17 mouse cellular contexts compared by ENCODE assay signal in genomic region chr1:150496626-150497302, GRCm38 (mm10). TPM values are rescaled to one million over a fixed set of nuclear protein-coding genes. Genes with fewer than 3 reads are reported as not detected.
DNase-seq lines count a peak whose midpoint lies in the region; ATAC-seq and TF ChIP-seq lines count a peak whose summit lies in the region.
"Had no signal": no experiment of that assay in that cellular context is flagged by ENCODE, and none has a peak within 500 bp of the region (broad histone marks: within the 10 kb centered on the region; RNA-seq: fewer than 3 reads in every experiment).

No protein-coding gene starts in this region.

- no peaks in the 10 kb centered on the region for H3K4me1 ChIP-seq in liver, postnatal 0 days (ENCODE audit: insufficient read depth)
- no peaks in the 10 kb centered on the region for H3K4me1 ChIP-seq in forebrain, embryonic 16.5 days (replicated peaks; ENCODE audit: control insufficient read depth, insufficient read depth, low read length)
- no peaks in the 10 kb centered on the region for H3K4me1 ChIP-seq in midbrain, embryonic 11.5 days (ENCODE audit: control insufficient read depth, insufficient read depth, low read length)
- H3K4me1 ChIP-seq: limb, embryonic 13.5 days; lung, embryonic 15.5 days; midbrain, embryonic 13.5 days; neural tube, embryonic 12.5 days had no signal

- no peak overlapping the region for H3K4me3 ChIP-seq in liver, postnatal 0 days (ENCODE audit: low read depth, low read length)
- H3K4me3 ChIP-seq in forebrain, embryonic 16.5 days (replicated peaks; ENCODE audit: low read length) = no peak overlapping the region
- no peak overlapping the region for H3K4me3 ChIP-seq in midbrain, embryonic 11.5 days (ENCODE audit: low read depth, low read length)
- H3K4me3 ChIP-seq: limb, embryonic 13.5 days; lung, embryonic 15.5 days; midbrain, embryonic 13.5 days; neural tube, embryonic 12.5 days had no signal

- H3K36me3 ChIP-seq in liver, postnatal 0 days (replicated peaks; ENCODE audit: insufficient read depth, low read length) = no peaks in the 10 kb centered on the region
- H3K36me3 ChIP-seq in forebrain, embryonic 16.5 days (ENCODE audit: control insufficient read depth, insufficient read depth) = no peaks in the 10 kb centered on the region
- H3K36me3 ChIP-seq in midbrain, embryonic 11.5 days (ENCODE audit: control insufficient read depth, insufficient read depth, low read length) = no peaks in the 10 kb centered on the region
- H3K36me3 ChIP-seq: limb, embryonic 13.5 days; lung, embryonic 15.5 days; midbrain, embryonic 13.5 days; neural tube, embryonic 12.5 days had no signal

- no peak overlapping the region for H3K27ac ChIP-seq in liver, postnatal 0 days (ENCODE audit: low read depth)
- H3K27ac ChIP-seq in forebrain, embryonic 16.5 days (ENCODE audit: low read length) = no peak overlapping the region
- no peak overlapping the region for H3K27ac ChIP-seq in midbrain, embryonic 11.5 days (ENCODE audit: low read depth, low read length)
- H3K27ac ChIP-seq: limb, embryonic 13.5 days; lung, embryonic 15.5 days; midbrain, embryonic 13.5 days; neural tube, embryonic 12.5 days had no signal

- ATAC-seq in liver, postnatal 0 days = 0 out of 2 replicates have a peak, but pooled peaks have one; percentile 27
- ATAC-seq in forebrain, embryonic 16.5 days = no peak
- ATAC-seq in midbrain, embryonic 11.5 days (ENCODE audit: low FRiP score) = no peak
- ATAC-seq: midbrain, embryonic 13.5 days had no signal

- 68% methylated on average over 6 of the region's 6 CpGs for WGBS in liver, postnatal 0 days (ENCODE audit: insufficient replicate concordance)
- 59% methylated on average over 6 of the region's 6 CpGs for WGBS in large intestine, adult 2 months
- 85% methylated on average over 6 of the region's 6 CpGs for whole genome bisulfite sequencing in forebrain, embryonic 16.5 days
- WGBS in midbrain, embryonic 11.5 days = 82% methylated on average over 6 of the region's 6 CpGs

- no peaks in the 10 kb centered on the region for H3K27me3 ChIP-seq in liver, postnatal 0 days (ENCODE audit: insufficient read depth, low read length)
- H3K27me3 ChIP-seq in forebrain, embryonic 16.5 days (replicated peaks; ENCODE audit: control insufficient read depth, insufficient read depth, low read length) = no peaks in the 10 kb centered on the region
- H3K27me3 ChIP-seq in midbrain, embryonic 11.5 days (ENCODE audit: control insufficient read depth, insufficient read depth, low read length) = no peaks in the 10 kb centered on the region
- H3K27me3 ChIP-seq: limb, embryonic 13.5 days; lung, embryonic 15.5 days; midbrain, embryonic 13.5 days; neural tube, embryonic 12.5 days had no signal

- H3K9me3 ChIP-seq in liver, postnatal 0 days (ENCODE audit: low read length) = no peaks in the 10 kb centered on the region
- H3K9me3 ChIP-seq in forebrain, embryonic 16.5 days (ENCODE audit: control insufficient read depth, low read length) = peaks cover 9% of the 10 kb centered on the region; the same call in 1 of the 2 replicates
- no peaks in the 10 kb centered on the region for H3K9me3 ChIP-seq in midbrain, embryonic 11.5 days (ENCODE audit: control insufficient read depth, low read length)
- H3K9me3 ChIP-seq: lung, embryonic 15.5 days had no signal

- H3K4me2 ChIP-seq in liver, postnatal 0 days (ENCODE audit: low read depth, low read length) = peak overlapping the region; percentile 29
- H3K4me2 ChIP-seq in forebrain, embryonic 16.5 days (ENCODE audit: low read length) = no peak overlapping the region
- no peak overlapping the region for H3K4me2 ChIP-seq in midbrain, embryonic 11.5 days
- H3K4me2 ChIP-seq: limb, embryonic 13.5 days; lung, embryonic 15.5 days; midbrain, embryonic 13.5 days; neural tube, embryonic 12.5 days had no signal

- DNase-seq in liver, postnatal 0 days = no peak
- DNase-seq in liver (no peak), R1 (ENCODE audit: low read depth, low spot score) (peak; percentile 95)
- DNase-seq in large intestine, adult 2 months (ENCODE audit: low read depth, low spot score) = peak; percentile 16
- DNase-seq in midbrain, embryonic 11.5 days (ENCODE audit: low spot score, missing footprints) = no peak
- no peak for DNase-seq in left cerebral cortex, postnatal 25 days (ENCODE audit: low spot score in 2 of 2)
- DNase-seq in embryo, embryonic 11 days = no peak
- DNase-seq: cerebellum, adult 9-10 months; gastrocnemius, postnatal 25 days; kidney, adult 18-20 months; kidney, postnatal 4 days; thymus, postnatal 25 days had no signal

- intact Hi-C loops in left cerebral cortex, postnatal 25 days (cut with DNase I) = loop anchor here (5.0 kb wide), 1 partner anchor 44 kb away; no protein-coding TSS in a partner anchor

- no peak overlapping the region for H3K9ac ChIP-seq in liver, postnatal 0 days (replicated peaks)
- no peak overlapping the region for H3K9ac ChIP-seq in forebrain, embryonic 16.5 days (replicated peaks; ENCODE audit: low read depth, low read length)
- H3K9ac ChIP-seq in midbrain, embryonic 11.5 days (ENCODE audit: low read length) = no peak overlapping the region
- H3K9ac ChIP-seq: limb, embryonic 13.5 days; lung, embryonic 15.5 days; midbrain, embryonic 13.5 days; neural tube, embryonic 12.5 days had no signal

- TF ChIP-seq CTCF in liver, postnatal 0 days (IDR thresholded peaks at IDR 0.05; ENCODE audit: low read depth) = no peak

- TF ChIP-seq EP300 in liver, postnatal 0 days (IDR thresholded peaks at IDR 0.05; ENCODE audit: low read depth) = no peak

RNA-seq across cellular contexts. Expression of gene Prg4, which starts 30.8 kb away (rescaled TPM):
- polyA plus RNA-seq in liver, postnatal 0 days (2015; fragmentation: Nextera tagmentation; extraction: Ambion mirVana) = 0.25 and 0.32 TPM in 2 replicates
- 0.23 and 0.27 TPM in 2 replicates for polyA plus RNA-seq in large intestine, adult 2 months (2012; rRNA removed)
- 0.53 and 0.68 TPM in 2 replicates for polyA plus RNA-seq in forebrain, embryonic 16.5 days (2015; fragmentation: Nextera tagmentation; extraction: Ambion mirVana)
- polyA plus RNA-seq in midbrain, embryonic 11.5 days (2014; fragmentation: Nextera tagmentation; extraction: Ambion mirVana) = 0.55 and 0.59 TPM in 2 replicates
- 1 to 10 TPM; 7.4 to 7.9 TPM for total RNA-seq in left cerebral cortex, postnatal 25 days (2021)

Comparison
In these comparisons a context has a peak if more than half of its experiments do, and no peak if none do; other contexts are left out.
1. DNase-seq: peak in R1 (single experiment) and large intestine, adult 2 months (single experiment); none in liver, postnatal 0 days (single experiment), liver (single experiment), midbrain, embryonic 11.5 days (single experiment), left cerebral cortex, postnatal 25 days (0 of 2) and embryo, embryonic 11 days (single experiment).